Mouse (Mus musculus) bone marrow, adult 2 months (tissue): ENCODE results near the gene Sult1b1.

Source experiments
- CTCF ChIP-seq: fragments of 200-500 bp; IDR thresholded peaks from 2 replicates; pipeline ENCODE4 v1.5.1; 2011; ENCODE audit warnings: low read length, control low read depth; ENCODE audit not compliant: control insufficient read depth, insufficient read depth
- POLR2A ChIP-seq: fragments of 200-500 bp; IDR thresholded peaks from 2 replicates; pipeline ENCODE4 v1.6.1; 2011; ENCODE audit warnings: low read depth, mild to moderate bottlenecking, control low read depth, low read length, borderline replicate concordance; ENCODE audit not compliant: control insufficient read depth

GRCm38 (mm10) chr5:87490771-87491170 is 47.2 kb downstream of the Sult1b1 start, which contains the start of gene Ugt2a1:
- TF ChIP-seq POLR2A, result no peak
- no peak for TF ChIP-seq CTCF
